Mouse (Mus musculus): ENCODE measurements around the gene Dis3.

GRCm38 (mm10) chr14:99029987-99030386 lies 69.6 kb downstream of the Dis3 start:
- TF ChIP-seq CTCF (IDR thresholded peaks at IDR 0.05; ENCODE audit: low read depth) (no peak), EP300 (IDR thresholded peaks at IDR 0.05; ENCODE audit: low read depth) (no peak)
